Mouse (Mus musculus): ENCODE data around the gene Zfp637.

DNA sequence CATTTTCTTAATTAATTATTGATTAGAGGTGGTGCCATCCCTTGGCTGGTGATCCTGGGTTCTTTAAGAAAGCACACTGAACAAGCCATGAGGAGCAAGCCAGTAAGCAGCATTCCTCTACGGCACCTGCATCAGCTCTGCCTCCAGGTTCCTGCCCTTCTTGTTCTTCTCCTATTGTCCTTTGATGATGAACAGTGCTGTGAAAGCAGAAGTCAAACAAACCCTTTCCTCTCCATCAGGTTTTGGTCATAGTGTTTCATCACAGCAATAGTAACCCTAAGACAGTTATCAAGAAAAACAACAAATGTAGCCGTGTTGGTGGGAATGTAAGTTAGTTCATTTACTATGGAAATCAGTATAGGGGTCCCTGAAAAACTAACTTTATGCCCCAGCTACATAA is 52.5 kb downstream of the Zfp637 start:
- no peak for TF ChIP-seq CTCF (IDR thresholded peaks at IDR 0.05)
- TF ChIP-seq EP300 (IDR thresholded peaks at IDR 0.05): no peak

Measured in lung, postnatal 0 days (tissue).